Mouse (Mus musculus): Measurements from ENCODE around the gene Aaed1.

DNA sequence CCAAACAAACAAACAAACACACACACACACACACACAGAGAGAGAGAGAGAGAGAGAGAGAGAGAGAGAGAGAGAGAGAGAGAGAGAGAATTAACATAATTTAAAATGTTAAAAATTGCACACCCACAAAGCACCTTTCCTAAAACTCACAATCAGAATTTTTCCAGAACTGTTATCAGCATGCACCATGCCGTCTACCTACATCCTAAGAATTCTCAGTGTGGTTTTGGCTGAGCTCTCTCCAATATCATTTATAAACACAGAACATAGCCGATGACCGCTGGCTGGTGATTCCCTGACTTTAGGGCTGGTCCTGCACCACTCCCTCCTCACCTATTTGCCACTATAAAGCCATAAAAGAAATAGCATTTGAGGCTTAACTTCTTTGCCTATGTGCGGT, 44.1 kb downstream of the Aaed1 start:
- TF ChIP-seq GATA1 (IDR thresholded peaks at IDR 0.05; ENCODE audit: low read length) (no peak), TAL1 (IDR thresholded peaks at IDR 0.05; ENCODE audit: low read length) (no peak)
